Mouse (Mus musculus) layer of hippocampus, adult 9-11 months (tissue): ENCODE results near the gene Csf1.
"Not testable (repeated sequence)": the region's sequence is repeated elsewhere in the genome, so short reads cannot be mapped to it uniquely, and the experiment has no call there.

ENCODE experiments used
- DNase-seq: peaks from one replicate; pipeline ENCODE4 v3.0.0; 2022

Gene Csf1

DNA sequence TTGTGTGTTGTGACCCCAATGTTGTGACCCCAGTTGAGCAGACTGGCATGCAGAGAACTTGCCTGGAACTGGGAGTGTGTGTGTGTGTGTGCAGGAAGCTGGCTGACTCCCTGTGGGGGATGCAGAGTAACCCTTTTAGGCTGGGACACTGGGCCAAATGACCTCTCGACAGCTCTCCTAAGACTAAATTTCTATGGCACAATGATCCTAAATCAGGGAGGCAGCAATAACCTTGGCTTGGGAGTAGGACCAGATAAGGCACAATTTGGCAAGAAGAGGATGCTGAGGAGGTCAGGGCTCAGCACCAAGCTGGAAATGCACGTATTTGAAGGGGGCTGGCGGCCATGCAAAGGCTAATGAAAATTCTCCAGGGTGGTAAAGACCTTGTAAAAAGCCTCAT is 14.2 kb downstream of the Csf1 start:
- DNase-seq: no peak

DNA sequence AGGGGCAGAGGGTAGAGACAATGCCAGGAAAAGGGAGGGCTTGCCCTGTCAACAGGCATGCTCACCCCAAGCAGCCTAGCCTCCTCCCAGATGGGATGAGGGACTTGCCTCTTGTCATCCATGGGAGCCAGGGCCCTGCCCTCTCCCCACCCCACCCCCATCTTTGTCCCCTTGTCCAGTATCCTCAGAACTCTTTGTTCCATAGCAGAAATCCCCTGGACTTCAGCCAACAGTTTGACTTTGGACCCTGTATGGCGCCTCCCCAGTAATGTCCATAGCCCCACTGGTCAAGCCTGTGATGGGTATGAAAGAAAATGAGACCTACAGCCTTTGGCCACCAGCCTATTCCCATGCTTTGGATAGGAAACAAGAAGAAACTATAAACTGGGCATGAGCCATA is 16.6 kb downstream of the Csf1 start:
- DNase-seq: no peak

DNA sequence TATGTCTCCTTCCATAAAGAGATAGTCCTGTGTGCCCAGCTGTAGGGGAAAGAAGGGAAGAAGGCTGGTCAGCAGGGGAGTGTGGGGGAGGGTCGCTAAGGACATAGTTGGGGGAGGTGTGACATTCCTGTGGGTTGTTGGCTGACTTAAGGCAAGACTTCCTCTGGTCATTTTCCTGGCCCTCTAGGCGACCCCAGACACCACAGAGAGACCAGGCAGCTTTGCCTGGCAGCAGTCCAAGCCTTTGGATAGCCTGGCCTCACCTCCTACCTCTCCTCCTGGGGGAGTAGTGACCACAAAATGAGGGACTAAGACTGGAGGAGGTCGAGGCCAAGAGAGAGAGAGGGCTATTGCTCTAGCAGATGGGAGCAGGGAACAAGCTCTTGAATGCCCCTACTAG is 17.2 kb downstream of the Csf1 start:
- no peak for DNase-seq

DNA sequence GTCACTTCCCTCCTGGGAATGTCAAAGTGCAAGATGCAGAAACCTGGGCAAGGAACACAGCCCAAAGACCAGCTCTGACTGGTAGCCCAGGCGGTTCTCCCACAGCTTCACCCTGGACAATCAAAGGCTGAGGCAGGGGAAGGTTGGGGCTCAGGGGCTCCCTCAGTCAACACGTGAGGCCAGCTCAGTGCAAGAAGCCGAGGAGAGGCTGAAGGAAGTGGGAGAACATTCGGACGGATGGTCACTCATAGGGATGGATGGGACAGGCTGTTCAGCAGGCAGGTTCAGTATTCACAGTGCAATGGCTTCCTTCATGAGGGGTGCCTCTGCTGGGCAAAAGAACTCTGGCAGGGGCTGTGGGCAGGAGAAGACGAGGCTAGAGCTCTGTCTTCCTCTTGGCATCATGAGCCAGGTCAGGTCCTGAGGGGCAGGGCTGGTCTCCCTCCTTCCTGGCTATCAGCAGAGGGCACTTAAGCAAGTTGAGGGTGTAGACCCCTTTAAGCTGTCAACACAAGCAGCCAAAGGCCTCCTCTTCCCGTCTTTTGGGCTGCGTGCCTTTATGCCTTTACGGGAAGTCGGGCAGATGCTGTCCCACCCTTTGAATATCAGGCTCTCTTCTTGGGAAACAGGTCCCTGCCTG is 18.1 kb downstream of the Csf1 start:
- DNase-seq: no peak

DNA sequence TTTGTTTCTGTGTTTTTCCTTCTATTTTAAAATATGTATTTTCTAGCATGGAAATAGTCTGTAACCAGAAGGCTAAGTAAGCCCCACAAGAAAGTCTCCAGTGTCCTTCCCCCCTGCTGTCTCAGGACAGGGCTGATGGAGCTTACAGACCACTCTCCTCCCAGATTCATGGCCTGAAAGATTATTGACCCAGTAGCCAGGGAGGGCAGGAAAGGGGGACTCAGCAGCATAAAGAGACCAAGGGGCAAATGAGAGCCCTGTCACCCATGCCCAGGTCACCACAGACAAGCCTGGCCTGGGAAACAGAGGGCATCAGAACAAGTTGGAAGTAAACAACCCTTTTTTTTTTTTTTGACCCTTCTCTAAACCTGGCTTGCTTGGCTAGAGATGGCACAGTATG is 18.9 kb downstream of the Csf1 start:
- DNase-seq: no peak

DNA sequence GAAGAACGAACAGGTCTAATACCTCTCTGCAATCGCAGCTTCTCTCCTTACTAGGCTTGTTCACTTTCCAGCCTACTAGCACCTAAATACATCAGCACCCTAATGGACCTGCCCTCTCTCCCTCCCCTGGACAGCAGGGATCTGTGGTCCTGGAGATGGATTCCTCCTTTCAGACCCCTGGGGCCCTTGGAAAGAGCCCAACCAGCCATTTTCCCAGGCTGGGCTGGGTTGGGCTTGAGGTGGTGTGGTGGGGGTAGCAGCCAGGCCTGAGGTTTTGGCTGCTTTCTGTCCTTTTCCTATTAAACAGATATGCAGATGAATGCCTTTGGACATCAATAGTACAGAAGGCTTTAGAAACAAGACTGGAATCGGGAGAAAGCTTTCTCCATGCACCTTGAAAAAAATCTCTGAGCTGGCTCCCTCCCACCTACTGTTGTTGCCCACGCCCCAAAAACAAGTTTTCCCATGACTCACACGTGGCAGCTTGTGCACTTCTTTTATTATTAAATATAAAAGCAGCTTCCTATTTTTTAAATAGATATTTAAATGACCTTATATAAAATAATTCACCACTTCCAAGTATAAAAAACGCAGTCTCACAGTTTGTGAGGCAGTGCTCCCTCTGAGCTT is 19.6 kb downstream of the Csf1 start:
- no peak for DNase-seq

DNA sequence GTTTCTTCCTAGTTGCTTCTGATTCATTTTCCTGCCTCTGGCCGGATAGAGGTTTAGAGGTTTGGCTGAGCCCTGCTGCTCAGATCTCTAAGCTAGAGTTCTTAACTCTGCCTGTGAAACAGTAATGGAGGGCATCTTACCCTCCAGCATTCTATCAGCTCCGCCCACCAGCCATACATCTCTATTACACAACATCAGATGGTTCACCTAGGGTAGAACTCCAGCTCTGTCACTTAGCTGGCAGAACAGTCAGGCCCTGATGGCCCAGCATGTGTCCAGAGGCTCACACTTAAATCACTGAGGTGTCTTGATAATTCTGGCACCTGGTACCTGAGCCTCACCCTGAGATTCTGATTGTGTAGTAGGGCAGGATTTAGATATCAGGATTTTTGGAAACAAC is 20.3 kb downstream of the Csf1 start:
- no peak for DNase-seq

DNA sequence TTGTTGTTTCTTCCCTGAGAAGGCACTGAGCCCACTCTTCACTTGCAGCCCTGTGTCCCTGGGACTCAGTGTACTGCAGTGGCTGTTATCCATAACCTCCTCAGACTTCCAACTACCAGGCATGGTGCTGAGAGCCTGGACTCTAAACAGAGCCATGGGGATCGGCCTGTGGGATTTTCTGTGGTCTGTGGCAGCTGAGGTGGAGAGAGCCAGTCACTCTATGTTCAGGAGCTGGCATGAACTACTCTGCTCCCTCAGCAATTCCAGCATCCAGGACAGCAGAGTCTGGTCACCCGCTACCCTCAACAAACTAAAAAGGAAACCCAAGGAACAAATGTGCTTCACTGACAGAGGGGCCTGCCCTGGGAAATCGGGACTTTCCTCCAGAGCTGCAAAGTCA is 20.8 kb downstream of the Csf1 start:
- no peak for DNase-seq

DNA sequence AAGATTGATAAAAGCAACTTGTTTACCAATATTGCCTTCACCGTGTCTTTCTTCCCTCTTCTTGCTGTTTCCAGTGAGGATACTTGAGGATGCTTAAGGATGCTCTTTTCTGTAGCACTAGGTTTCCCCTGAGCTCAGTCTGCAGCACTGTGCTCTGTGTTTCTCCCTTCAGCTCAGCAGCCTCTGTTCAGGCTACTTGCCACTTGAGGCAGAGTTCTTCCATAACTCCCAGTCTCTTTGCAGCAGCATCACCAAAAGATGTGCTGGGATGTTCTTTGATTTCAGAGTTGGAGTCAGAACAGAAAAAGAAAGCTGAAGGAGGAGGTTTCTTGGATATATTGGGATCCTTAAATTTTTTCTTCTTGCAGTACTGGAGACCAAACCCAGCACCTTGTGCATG is 21.6 kb downstream of the Csf1 start:
- no peak for DNase-seq

DNA sequence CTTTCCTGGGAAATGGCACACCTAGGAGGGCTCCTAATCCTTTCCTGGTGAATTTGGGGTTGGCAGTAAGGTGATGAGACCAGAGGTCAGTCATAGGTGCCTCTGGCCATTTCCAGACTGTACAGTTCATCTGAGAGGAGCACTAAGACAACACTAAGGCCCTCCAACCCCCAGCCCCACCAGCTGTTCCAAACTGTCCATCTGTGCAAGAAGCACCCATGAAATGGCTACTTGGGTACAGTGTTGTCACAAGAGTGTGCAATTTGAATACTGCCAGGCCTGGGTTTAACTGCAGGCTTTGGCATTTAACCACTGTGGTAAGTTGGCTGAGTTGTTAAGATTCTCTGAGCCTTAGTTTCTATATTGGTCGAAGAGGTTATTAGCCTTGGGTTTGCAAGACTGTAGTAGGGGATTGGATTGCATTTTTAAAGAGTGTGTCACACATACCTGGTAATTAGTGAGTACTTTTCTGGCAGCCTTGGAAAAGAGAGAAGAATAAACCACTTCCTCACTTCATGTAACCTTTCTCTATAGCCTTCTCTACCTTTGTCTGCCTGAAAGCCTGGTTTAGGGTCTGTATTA is 22.6 kb downstream of the Csf1 start:
- DNase-seq: no peak

DNA sequence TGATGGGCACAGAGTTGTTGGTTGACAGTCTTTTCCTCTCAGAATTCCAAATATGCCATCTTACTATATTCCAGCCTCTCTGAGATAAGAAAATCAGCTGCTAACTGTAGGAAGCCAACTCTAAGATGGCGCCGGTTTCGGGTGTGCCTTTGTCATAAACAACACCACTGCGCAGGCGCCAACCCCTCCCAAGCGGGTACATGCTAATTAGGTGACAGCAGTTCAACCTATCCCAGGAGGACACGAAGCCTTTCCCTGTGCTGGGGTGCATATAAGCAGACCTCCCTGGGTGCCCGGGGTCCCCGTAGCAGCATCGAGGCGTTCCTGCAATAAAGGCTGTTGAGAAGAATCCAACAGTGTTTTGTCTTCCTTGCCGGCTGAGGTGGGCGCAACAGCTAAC is 24.6 kb downstream of the Csf1 start:
- not testable (repeated sequence) for DNase-seq

DNA sequence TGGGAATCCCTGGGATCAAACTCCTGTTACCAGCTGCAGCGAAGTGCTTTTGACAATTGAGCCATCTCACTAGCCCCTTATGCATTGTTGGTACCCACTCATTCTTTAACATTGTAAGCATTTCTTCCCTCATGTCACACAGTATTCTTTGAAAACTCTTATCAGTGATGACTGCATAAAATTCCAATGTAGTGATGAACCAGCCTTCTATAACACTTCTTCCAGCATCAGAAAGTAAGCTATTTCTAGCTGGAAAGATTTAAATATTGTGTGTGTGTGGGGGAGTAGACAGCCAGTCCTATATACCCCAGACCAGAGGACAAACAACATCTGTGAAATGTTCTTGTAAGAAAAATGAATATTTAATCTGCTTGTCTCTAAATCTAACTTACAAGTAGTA is 26.9 kb downstream of the Csf1 start:
- no peak for DNase-seq

DNA sequence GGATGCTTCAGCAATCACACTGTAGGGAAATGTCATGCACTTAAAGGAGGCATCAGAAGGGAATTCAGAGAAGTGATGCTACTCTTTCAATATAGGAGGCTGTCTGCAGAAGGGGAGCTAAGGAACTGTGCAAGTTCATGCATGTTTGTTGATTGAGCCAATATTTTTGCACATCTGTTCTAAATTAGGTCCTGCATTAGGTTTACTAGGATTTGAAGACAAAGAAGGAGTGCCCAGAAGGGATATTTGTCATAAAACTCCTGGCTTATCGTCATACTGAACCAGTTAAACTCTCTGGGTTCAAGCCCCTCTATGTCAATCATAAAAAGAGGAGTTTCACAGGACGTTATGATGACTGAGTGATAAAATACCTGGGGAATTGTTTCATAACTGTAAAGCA is 30.0 kb downstream of the Csf1 start:
- no peak for DNase-seq

DNA sequence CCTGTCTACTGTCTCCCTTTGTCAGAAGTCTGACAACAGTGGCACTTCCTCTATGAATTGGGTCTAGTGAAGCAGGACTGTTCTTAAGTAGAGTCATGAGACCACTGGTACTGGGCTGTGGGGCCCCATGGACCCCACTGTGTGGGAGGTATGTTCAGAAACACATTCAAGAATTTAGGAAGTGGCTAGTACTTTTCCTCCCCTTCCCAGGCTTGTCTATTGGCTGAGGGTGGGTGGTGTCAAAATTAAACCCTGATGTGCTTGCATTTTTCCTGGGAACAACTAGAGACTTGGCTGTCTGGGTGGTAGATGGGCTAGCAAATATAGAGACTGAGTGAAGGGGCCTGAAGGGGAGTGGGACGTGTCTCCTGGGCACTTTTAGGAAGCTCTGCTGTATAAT is 31.8 kb downstream of the Csf1 start:
- DNase-seq: peak; percentile 49

DNA sequence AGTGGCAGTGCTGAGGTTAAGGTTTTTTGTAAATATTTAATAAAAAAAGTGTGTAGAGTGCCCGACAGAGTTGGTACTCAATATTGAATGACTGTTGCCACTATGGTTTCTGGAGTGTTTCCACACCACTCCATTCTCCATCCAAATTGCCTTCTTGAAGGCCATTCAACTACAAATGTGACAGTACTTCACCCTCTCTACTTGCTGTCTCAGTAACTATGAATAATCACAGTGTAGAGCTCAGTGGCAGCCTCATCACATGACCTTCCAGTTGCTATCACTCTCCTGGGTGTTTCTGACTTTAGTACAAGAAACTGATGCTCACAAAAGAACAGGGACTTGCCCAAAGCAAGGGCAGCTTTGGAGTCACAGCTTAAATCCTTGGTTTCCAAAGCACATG is 44.3 kb downstream of the Csf1 start:
- no peak for DNase-seq

DNA sequence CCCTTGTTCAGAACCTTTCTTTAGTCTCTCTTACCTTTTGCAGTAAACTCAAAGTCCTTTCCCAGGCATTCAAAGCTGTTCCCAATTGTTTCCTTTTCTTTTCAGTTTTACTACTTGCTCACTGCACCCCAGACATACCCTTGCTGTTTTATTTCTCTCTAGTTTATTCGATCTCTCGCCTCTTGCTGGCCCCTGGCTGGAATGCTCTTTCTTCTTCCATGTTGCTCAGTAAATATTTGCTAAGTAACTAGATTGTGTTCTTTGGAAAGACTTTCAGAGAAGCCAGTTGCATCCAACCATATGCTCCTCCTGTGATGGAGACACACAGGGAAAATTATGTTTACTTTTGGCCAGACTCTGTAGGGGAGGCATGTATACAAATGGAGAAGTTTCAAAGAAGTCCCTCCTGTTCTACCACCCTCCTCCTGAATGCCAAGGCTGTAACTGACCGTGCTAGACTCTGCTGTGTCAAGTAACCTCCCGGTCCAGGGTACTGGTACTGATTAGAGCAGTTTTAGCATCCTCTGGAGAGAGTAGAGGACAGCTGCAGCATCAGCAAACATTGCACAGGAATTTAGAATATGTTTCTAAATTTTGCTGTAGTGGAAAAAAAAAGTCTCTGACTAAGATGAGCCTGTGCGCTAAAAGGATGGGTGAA is 45.9 kb downstream of the Csf1 start:
- DNase-seq: no peak

DNA sequence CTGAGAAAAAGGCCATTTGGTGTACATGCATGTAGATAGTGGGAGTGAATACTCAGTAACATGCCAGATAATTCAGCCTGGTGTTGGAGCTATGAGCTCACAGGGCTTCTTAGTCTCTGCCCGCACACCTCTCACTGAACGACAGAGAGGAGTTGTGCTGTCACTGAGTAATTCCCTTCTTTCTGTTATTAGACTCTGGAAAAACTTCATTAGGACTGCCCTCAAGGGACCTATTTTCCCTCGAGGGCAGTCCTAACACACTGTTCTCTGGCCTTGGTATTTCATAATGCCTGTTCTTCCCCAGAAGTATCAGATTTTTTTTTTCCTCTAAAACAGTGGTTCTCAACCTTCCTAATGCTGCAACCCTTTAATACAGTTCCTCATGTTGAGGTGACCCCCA is 48.2 kb downstream of the Csf1 start:
- DNase-seq: no peak

DNA sequence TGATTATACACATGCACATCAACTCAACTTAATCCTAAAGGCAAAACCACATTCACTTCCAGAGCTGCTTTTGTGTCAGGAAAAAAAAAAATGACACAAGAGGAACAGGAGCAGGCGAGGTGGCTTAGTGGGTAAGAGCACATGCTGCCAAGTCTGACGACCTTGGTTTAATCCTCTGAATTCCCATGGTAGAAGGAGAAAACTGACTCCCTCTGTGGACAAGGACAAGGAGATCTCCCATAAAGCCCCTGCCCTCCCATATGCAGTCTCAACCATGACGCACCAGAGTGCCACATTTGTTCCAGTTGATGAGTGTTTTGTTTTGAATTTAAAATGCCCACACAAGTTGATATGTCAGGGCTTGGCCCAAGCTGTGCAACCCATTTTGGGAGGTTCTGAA is 51.1 kb downstream of the Csf1 start:
- DNase-seq: no peak

DNA sequence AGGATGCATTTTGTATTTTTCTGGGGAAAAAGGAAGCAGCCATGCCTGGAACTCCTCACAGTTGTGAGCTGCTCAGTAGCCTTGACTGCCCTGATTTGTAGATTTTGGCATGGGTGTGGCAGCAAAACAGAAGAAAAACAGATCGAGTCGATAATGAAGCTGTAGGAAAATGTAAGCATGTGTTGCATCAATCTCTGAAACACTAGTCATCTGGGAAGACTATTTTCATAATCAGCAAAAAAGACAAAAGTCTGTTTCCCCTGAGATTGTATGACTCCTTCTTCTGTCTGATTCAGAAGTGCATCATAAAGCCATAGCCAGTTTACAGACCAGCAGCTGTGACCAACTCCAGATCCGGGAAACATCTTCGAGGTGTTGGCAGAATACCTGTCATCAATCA is 53.0 kb downstream of the Csf1 start:
- no peak for DNase-seq

DNA sequence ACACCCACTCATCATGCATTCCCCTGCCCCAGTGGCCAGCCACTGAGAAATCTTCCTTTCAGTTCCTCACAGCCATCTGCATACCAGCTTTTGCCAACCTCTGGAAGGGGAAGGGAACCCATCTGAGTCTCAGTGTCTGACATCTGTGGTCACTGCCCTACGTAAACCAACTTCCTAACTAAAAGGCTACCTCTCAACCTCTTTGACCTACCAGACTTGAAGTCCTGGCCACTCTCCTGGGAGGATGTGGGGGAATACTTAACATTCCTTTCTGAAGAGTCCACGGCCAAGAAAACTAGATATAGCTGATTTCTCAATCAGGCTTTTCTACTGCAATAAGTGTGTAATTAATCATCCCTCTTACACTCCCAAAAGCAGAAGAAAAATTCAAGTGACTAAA is 54.1 kb downstream of the Csf1 start:
- no peak for DNase-seq

DNA sequence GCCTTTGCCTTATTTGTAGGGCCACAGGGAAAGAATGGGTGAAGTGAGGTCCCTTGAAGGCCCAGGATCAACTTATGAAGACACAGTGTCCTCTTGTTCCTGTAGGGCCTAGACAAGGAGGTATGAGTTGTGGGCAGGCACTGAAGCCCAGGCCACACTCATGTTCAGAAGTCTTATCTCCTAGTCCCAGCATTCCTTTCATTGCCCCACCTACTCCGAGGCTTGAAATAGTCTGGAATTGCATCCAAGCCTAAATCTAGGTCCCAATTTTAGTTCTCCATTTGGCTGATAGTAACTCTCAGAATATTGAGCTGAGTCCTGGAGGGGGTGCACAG is 55.9 kb downstream of the Csf1 start:
- DNase-seq: no peak

DNA sequence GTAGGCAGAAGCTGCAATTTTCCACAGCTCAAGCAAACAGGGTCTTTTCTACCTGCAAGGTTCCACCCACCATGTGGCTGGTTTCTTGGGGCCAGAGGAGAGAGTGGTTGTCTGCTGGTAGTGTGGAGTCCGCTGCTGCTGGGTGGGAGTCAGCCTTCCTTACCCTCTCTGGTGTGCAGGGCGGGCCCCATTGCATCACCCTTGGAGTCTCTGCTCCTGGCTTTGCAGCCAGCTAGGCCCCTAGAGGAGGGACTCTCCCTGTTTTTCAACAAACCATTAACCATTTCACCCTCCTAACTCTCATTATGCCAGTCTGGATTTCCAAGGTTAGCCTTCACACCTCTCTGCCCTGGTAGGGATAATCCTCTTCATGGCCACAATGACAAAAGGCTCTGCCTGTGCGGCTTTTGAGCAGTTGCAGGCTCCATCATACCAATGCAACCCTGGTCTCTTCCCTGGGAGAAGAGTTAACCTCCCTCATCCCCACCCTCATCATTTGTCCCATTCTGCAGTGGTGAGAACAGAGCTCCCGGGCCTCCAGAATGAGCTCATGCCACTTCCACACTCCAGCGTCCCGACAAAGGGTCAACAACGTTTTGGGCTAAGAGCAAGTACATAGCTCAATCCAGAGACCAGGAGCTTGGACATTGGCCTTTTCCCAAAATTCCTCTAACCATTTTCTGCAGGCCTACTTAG is 56.4 kb downstream of the Csf1 start:
- no peak for DNase-seq

DNA sequence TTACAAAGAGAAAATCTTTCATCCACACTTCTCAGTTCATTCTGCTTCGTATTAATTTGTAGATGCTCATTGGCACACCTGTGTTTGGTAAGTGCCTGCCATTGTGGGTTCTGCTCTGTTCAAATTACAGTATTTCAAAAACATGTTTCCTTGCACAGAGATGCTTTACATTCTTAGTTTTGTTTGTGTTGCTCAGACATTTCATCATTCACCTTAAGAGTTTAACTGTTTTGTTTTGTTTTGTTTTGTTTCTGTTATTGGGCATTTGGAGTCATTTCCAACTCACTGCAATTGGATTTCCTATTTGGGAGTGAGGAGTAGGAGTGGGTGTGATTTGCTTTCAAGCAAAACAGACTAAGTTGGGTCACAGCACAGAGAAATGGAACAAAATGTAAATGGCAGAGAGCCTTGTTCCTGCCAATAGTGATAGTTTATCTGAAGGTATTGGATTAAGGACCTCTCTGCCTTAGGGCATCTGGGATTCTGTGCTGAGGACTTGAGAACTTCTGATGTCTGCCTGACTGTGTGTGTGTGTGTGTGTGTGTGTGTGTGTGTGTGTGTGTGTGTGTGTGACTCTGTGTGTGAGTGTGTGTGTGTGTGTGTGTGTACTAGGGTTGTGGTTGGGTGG is 58.4 kb downstream of the Csf1 start:
- DNase-seq: no peak
